Mouse (Mus musculus) spleen, adult 2 months (tissue): Measurements from ENCODE around the gene Acnat1.
"Not testable (repeated sequence)": the region's sequence is repeated elsewhere in the genome, so short reads cannot be mapped to it uniquely, and the experiment has no call there.

Experiments
- CTCF ChIP-seq: fragments of 200-500 bp; IDR thresholded peaks from 2 replicates; pipeline ENCODE4 v1.5.1; 2011; ENCODE audit warnings: mild to moderate bottlenecking, inconsistent platforms; ENCODE audit not compliant: insufficient read depth, insufficient read length, insufficient replicate concordance; ENCODE audit errors: extremely low read depth
- POLR2A ChIP-seq: fragments of 200-500 bp; IDR thresholded peaks from 2 replicates; pipeline ENCODE4 v1.6.1; 2011; ENCODE audit warnings: low read depth, low read length, inconsistent platforms

DNA sequence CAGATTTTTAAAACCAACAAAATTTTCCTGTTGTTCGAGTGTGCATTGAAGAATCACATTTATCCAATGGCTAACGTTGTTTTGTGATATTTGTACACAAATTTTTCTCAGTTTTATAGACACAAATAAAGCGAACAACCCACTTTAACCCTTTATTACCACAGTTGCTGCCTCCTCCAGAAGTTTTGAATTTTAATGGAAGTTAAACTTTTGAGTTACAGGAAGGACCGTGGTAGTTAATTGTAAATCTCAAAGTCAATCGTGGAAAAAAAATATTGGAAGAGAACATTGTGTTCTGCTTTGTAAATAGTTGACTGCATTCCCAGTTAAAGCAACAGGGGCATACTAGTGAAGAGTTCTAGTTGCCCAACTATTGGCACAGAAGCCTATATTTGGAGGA, 65.8 kb downstream of the Acnat1 start, which contains the start of gene Acnat2:
- TF ChIP-seq CTCF, POLR2A: not testable (repeated sequence)
